Mouse (Mus musculus) embryonic fibroblast, embryonic 13.5 days (primary cell): ENCODE results near the gene Gla. TPM values are rescaled to one million over a fixed set of nuclear protein-coding genes. Genes with fewer than 3 reads are reported as not detected.

Experiments used
- H3K27ac ChIP-seq: 2 replicates; pipeline ENCODE4 v1.5.1; 2012; ENCODE audit warnings: low read length, control low read depth, inconsistent platforms; ENCODE audit not compliant: insufficient read depth
- H3K4me1 ChIP-seq: 2 replicates; pipeline ENCODE4 v1.6.1; 2011; ENCODE audit warnings: low read length; ENCODE audit not compliant: control insufficient read depth, insufficient read depth
- H3K4me3 ChIP-seq: 2 replicates; pipeline ENCODE4 v1.5.1; 2011; ENCODE audit warnings: mild to moderate bottlenecking, control low read depth, low read length; ENCODE audit not compliant: insufficient read depth
- CTCF ChIP-seq: IDR thresholded peaks from 2 replicates; pipeline ENCODE4 v1.5.1; 2011; ENCODE audit warnings: mild to moderate bottlenecking, control low read depth, low read length, moderate library complexity, borderline replicate concordance; ENCODE audit not compliant: insufficient read depth
- POLR2A ChIP-seq: IDR thresholded peaks from 2 replicates; pipeline ENCODE4 v1.6.1; 2011; ENCODE audit warnings: low read depth, mild to moderate bottlenecking, control low read depth, low read length, moderate library complexity
- polyA plus RNA-seq: library from polyadenylated mRNA; stranded (reverse); fragments of >200 nt; gene quantifications from 2 replicates; pipeline ENCODE4 v1.2.4, GENCODE M21; 2011; ENCODE audit warnings: low read depth; ENCODE audit not compliant: missing spikeins, insufficient read length

Gene Gla
- 11.2 and 14.7 TPM in 2 replicates for polyA plus RNA-seq

DNA sequence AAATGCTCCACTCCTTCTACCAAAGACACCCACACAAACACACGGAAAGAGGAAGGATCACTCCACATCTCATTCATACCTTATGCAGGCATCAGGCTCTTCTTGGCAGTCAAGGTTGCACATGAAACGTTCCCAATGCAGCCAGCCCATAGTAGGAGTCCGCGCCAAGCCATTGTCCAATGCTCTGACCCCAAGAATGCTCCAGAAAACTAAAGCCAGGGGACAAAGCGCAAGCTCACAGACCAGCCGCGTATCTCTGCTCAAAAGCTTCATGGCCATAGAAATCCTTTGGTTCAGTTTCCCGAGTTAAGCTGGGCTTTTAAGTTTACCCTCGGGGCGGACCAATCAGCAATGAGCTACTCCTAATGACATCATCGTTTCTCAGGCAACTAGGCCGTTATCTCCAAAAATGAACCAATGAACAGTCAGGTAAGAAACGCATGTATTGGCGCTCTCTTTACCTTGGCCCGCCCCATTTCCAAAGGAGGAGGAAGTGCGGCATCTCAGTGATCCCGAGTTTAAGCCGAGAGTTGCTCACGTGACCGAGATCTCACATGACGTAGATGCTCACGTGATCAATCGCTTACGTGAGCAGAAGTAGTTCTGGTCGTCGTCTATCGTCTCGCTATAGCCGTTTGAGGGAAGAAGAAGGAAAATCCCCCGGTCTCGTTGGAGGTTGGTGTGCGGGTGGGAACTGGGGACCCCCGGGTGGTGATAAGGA lies at the start of gene Gla, which contains the start of gene Hnrnph2:
Gene Gla, minus strand, starts transcription at position 467 of the 721 bp plus-strand sequence.
Gene Hnrnph2, plus strand, starts transcription at position 521 of the 721 bp plus-strand sequence.
- peak within 1 kb of the TSS; percentile 69 for H3K4me3 ChIP-seq
- TF ChIP-seq POLR2A = peak; percentile 72
- TF ChIP-seq CTCF = no peak
- H3K27ac ChIP-seq = peak within 1 kb of the TSS; percentile 66
- no peaks in the 10 kb centered on the region; the same call in 1 of the 2 replicates for H3K4me1 ChIP-seq

DNA sequence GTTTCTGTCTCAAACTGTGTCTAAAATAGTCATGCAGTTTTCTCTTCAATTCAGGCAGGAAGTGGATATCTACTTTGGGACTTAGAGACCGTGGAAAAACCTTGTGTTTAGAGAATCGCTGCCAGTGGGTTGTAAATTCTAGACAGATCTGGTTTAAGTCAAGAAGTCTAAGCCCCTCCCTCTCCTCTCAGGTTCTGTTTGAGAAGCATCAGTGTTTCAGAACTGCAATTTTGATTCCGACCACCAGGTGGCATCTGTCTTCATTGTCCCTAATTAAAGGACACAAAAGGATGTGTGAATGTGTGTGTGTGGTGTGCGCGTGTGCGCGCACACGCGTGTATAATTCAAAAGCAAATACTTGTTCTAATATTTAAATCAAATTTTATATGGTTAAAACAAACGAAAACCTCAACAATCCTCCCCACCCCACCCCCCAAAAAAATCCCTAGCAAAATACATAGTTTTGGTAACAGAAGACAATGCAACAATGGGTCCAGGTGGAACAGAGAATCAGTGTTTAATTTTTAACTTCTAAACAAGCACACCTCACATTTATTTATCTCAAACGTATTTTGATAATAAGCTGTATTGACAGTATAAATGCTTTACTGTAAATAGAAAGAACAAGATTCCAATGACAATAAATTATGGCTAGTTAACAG lies 47.2 kb upstream of the Gla start:
- Histone ChIP-seq H3K4me1 (no peaks in the 10 kb centered on the region), H3K4me3 (no peak overlapping the region), H3K27ac (no peak overlapping the region)
- no peak for TF ChIP-seq CTCF
- no peak for TF ChIP-seq POLR2A

DNA sequence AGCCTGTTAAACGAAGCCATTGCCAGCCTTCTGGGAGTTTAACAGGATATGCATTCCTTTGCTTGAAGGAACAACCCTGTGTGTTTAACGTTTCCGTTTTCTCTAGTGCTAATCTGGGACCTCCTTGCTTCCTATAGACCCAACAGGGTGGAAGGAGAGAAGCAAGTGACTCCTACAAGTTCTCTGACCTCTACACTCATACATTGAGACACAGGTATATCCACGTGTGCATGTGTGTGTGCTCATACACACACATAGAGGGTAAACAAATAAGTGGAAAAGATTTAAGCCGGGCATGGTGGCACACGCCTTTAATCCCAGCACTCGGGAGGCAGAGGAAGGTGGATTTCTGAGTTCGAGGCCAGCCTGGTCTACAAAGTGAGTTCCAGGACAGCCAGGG lies 46.5 kb upstream of the Gla start:
- H3K27ac ChIP-seq = no peak overlapping the region
- no peaks in the 10 kb centered on the region for H3K4me1 ChIP-seq
- no peak for TF ChIP-seq POLR2A
- TF ChIP-seq CTCF = no peak
- H3K4me3 ChIP-seq = no peak overlapping the region

DNA sequence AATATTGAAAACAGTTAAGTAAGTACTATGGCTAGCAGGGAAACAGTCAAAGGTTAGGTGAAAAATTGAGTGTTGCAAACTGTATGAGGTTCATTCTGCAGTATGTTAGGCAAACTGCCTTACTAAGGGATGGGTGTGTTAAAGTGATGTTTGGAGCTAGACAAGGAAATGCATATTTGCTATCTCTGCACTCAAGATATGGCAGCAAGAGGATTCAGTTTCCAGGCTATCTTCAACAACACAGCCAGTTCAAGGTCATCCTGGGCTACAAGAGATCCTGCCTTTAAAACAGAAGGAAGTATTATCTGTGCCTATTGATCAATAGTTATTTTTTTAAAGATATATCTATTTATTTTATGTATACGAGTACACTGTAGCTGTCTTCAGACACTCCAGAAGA lies 45.4 kb upstream of the Gla start:
- H3K4me3 ChIP-seq = no peak overlapping the region
- TF ChIP-seq POLR2A = no peak

DNA sequence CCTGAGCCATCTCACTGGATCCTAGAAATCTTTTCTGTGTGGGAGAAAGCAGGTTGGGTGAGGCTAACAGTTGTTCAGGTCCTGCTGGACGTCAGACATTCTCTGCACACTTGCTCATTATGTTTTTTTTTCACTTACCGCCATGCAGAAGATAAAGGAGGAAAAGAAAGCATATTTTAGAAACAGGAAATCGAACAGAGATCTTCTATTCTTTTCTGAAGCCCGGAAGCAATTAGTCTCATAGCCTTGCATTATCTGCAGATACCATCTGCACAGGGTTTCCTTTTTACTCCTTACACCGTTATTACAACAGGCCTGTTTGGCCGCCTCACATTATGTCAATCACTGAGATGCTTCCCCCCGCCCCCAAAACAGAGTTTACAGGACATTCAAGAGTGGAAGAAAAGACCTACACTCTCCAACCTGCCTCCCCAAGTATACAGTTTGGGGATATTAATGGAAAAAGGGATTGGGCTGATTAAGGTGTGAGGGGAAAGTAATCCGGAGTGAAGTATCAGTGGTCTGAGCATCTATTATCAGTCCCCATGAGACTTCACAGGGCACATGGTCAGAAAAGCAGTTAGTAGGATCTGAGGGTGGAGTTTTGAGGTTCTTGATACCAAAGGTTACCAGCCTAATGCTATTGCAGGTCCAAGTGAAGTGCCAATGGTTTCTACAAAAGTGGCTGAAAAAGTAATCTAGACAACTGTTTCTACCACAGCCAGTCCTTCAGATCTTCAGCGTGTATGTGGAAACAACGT lies 40.3 kb upstream of the Gla start:
- Histone ChIP-seq H3K4me1 (no peaks in the 10 kb centered on the region), H3K27ac (no peak overlapping the region), H3K4me3 (no peak overlapping the region)
- TF ChIP-seq POLR2A (no peak), CTCF (no peak)

More for the DNA sequence above, 45.4 kb upstream of the Gla start:
- no peak overlapping the region for H3K27ac ChIP-seq
- no peaks in the 10 kb centered on the region for H3K4me1 ChIP-seq

DNA sequence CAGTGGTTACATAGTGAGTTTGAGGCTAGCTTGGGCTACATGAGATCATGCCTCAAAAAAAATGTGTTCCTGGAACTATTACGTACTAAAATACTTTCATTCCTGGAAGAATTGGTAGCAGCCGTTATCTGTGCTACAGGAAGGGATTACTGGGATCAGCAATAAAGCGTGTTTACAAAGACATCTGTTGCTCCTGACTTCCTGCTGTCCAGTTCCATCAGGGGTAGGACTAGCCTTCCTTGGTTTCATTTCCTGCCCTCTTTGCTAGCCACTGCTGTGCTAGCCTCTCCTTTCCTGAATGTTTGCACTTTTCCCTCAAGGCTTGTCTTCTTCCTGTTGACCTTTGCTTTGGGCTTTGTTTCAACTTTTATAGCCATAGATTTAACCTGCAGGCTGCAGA lies 34.9 kb upstream of the Gla start:
- Histone ChIP-seq H3K4me3 (no peak overlapping the region), H3K4me1 (no peaks in the 10 kb centered on the region), H3K27ac (no peak overlapping the region)
- TF ChIP-seq POLR2A (no peak), CTCF (no peak)

- no peak overlapping the region for H3K27ac ChIP-seq
- no peak overlapping the region for H3K4me3 ChIP-seq
- H3K4me1 ChIP-seq = no peaks in the 10 kb centered on the region
- no peak for TF ChIP-seq CTCF
- no peak for TF ChIP-seq POLR2A
Measured at GRCm38 (mm10) chrX:134635111-134635510, 34.2 kb upstream of the Gla start.

- Histone ChIP-seq H3K27ac (no peak overlapping the region), H3K4me1 (no peaks in the 10 kb centered on the region), H3K4me3 (no peak overlapping the region)
- TF ChIP-seq POLR2A = no peak
- no peak for TF ChIP-seq CTCF
Measured at GRCm38 (mm10) chrX:134632710-134633109, 31.8 kb upstream of the Gla start.

DNA sequence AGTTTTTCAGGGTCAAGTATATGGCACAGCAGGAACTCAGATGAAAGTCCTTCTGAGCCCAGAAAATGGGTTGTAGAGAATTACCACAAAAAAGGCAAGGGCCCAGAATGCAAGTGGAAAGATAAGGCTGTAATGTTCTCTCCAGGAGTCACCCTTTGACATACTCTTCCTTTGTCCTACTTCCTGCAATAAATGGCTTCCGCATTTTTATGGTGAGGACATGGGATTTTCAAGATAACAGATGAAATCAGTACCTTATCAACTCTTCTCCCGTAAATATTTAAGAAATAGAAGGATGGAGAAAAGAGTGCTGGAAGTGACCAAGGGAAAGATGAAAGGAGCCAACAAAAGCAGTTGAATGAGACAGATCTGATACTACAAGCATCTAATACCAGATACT lies 27.3 kb upstream of the Gla start:
- Histone ChIP-seq H3K27ac (no peak overlapping the region), H3K4me3 (no peak overlapping the region), H3K4me1 (no peaks in the 10 kb centered on the region)
- TF ChIP-seq POLR2A (no peak), CTCF (no peak)

- TF ChIP-seq POLR2A (no peak), CTCF (no peak)
- Histone ChIP-seq H3K27ac (no peak overlapping the region), H3K4me3 (no peak overlapping the region), H3K4me1 (no peaks in the 10 kb centered on the region)
Measured at GRCm38 (mm10) chrX:134623350-134623749, 22.4 kb upstream of the Gla start.
